Mouse (Mus musculus): ENCODE data around the gene Tmx4. TPM values are rescaled to one million over a fixed set of nuclear protein-coding genes. Genes with fewer than 3 reads are reported as not detected.
"Not testable (repeated sequence)": the region's sequence is repeated elsewhere in the genome, so short reads cannot be mapped to it uniquely, and the experiment has no call there.

Tmx4 gene
- 10 to 100 TPM; 14.5 to 16.3 (median 16.0) TPM for total RNA-seq (2022)

GRCm38 (mm10) chr2:134643514-134644300 lies at the start of gene Tmx4:
Tmx4 (minus strand) TSS chr2:134644145.
- peak; percentile 98 for DNase-seq (ENCODE audit: low spot score in 2 of 2)

DNA sequence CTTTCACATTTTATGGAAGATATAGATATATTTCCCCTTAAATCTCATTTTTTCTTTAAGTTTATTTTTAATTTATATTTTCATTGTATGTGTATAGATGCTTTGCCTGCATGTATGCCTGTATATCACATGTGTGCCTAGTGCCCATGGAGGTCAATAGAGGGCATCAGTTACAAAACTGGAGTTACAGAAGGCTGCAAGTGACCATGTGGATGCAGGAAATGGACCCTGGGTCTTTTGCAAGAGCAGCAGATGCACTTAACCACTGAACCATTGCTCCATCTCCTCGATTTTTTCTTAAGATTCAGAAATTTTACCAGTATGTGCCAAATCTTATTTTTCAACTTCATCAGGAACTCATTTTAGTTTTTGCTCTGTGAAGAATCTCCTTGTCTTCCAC lies 48.2 kb upstream of the Tmx4 start:
- DNase-seq (ENCODE audit: low spot score in 2 of 2) = no peak

GRCm38 (mm10) chr2:134691055-134691454 lies 47.1 kb upstream of the Tmx4 start:
- DNase-seq (ENCODE audit: low spot score in 2 of 2) = no peak

DNA sequence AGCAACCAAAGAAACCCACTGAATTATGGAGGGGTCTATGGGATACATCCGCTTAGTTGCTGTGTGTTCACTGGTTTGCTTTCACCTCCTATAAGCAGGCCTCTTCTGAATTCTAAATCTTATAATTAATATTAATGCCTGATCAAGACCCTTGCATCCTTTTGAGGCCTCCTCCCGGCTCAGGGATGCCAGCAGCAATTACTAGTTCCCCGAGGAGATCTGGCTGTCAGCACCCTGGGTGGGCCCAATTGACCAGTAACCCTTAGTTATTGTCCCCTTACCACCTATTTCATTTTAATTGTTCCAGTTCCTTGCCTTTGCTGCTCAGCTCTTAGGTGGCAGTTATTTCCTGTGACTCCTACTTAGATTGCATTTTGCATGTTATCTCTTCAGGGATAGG lies 38.4 kb upstream of the Tmx4 start:
- DNase-seq (ENCODE audit: low spot score in 2 of 2) = no peak

- DNase-seq (ENCODE audit: low spot score in 2 of 2) = no peak
These were observed 37.5 kb upstream of the Tmx4 start for GRCm38 (mm10) chr2:134681271-134681961.

- no peak for DNase-seq (ENCODE audit: low spot score in 2 of 2)
These were observed 35.6 kb upstream of the Tmx4 start for GRCm38 (mm10) chr2:134679567-134679966.

DNA sequence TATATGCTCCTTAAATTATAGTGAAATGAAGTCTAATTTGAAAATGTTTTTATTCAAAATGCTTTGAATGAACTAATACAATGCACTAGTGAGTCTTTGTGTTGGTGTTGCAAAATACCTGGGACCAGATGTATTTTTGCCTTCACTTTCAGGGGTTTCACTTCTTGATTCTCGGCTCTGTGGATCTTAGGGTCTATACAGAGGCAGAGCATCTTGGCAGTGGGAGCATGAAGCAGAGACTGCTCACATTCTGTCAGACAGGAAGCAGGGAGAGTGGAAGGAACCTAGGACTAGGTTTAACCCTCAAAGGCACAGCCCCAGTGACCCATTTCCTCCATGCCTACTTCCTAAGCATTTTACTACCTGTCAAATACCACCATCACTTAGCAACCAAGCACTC lies 31.5 kb upstream of the Tmx4 start:
- no peak for DNase-seq (ENCODE audit: low spot score in 2 of 2)

- DNase-seq (ENCODE audit: low spot score in 2 of 2) = peak in 1 of 2 experiments; percentile 11
These were observed 29.7 kb upstream of the Tmx4 start for GRCm38 (mm10) chr2:134673604-134674003.

DNA sequence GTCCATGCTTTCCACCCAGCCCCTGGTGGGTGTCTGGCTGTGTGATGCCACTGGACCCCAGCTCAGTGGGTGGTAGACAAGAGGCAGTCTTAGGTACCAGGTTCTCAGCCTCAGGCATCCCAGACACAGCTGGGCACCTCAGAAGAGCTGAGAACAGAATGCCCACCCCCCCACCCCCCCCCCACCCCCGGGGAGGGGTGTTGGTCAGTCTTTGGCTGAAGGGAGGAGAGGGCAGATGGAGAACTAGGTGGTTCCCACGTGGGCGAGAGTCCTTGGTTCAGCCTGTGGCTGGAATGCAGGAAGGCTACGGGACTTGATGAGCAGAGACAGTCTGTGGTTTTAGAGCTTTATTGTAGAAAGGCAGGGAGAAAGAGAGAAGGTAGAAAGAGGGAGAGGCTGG lies 12.5 kb upstream of the Tmx4 start:
- DNase-seq (ENCODE audit: low spot score in 2 of 2) = no peak

DNA sequence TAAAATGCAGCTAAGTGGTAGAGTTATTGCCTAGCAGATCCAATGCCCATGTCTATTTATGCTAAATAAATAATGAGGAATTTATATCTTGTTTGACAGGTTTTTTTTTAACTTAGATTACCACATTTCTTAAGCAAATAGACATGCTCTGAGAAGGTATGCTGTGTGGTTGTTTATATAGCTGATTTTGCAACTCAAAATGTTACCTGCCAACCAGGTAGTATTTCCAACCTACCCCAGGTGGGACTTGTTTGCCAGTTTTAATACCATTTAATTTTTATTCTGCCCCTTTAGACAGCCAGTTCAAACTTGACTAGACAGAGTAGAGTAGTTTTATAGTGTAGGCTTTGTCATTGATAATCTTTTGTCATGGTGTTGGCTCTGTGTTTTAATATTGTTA lies 10.7 kb upstream of the Tmx4 start:
- DNase-seq (ENCODE audit: low spot score in 2 of 2) = no peak

- DNase-seq (ENCODE audit: low spot score in 2 of 2) = no peak
These were observed 8.8 kb upstream of the Tmx4 start for GRCm38 (mm10) chr2:134652759-134653158.

DNA sequence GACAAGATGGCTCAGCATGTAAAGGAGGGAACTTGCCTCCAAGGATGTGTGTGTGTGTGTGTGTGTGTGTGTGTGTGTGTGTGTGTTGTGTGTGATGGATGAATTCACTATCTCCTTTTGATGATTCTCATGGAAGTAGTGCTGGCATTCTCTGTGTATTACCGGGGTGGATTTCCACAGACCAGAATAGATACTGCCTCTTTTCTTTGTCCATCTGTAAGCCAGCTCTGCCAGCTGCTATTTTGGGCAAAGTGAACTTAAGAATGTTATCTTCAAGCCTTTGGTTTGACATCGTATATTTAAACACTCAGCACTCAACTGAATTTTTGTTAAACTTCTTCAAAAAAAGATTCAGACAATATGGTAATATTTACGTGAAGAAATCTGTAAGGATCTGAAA lies 5.1 kb upstream of the Tmx4 start:
- DNase-seq (ENCODE audit: low spot score in 2 of 2) = no peak

- DNase-seq (ENCODE audit: low spot score in 2 of 2) = no peak
These were observed 1.8 kb upstream of the Tmx4 start for GRCm38 (mm10) chr2:134645752-134646151.

- DNase-seq (ENCODE audit: low spot score in 2 of 2) = no peak
These were observed 1.2 kb upstream of the Tmx4 start for GRCm38 (mm10) chr2:134645166-134645565.

- DNase-seq (ENCODE audit: low spot score in 2 of 2) = no peak
These were observed 462 bp upstream of the Tmx4 start for GRCm38 (mm10) chr2:134644301-134644912.

GRCm38 (mm10) chr2:134642377-134642776 lies 1.6 kb downstream of the Tmx4 start:
- DNase-seq (ENCODE audit: low spot score in 2 of 2) = no peak

GRCm38 (mm10) chr2:134641372-134641771 lies 2.6 kb downstream of the Tmx4 start:
- DNase-seq (ENCODE audit: low spot score in 2 of 2) = no peak

DNA sequence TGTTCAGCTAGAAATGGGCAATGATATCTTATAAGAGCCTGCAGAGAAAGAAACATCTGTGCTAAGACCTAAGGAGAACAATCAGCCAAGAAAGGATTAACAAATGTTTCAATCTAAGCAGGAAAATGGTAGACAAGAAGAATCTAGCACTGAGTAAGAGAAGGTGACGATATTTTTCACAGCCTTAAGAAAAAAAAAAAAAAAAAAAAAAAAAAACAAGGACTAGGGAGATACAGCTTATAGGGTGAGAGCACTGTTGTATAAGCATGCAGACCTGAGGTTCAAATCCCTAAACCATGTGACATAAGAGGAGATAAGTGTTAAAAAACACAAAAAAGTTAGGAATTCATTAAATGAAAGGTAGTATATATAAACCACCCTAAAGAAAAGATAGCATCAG lies 3.5 kb downstream of the Tmx4 start:
- no peak for DNase-seq (ENCODE audit: low spot score in 2 of 2)

- DNase-seq (ENCODE audit: low spot score in 2 of 2) = not testable (repeated sequence)
These were observed 15.4 kb downstream of the Tmx4 start for GRCm38 (mm10) chr2:134628541-134628940.

- no peak for DNase-seq (ENCODE audit: low spot score in 2 of 2)
These were observed 39.0 kb downstream of the Tmx4 start for GRCm38 (mm10) chr2:134604935-134605334.

GRCm38 (mm10) chr2:134591081-134591694 lies 52.8 kb downstream of the Tmx4 start:
- DNase-seq (ENCODE audit: low spot score in 2 of 2) = no peak

DNA sequence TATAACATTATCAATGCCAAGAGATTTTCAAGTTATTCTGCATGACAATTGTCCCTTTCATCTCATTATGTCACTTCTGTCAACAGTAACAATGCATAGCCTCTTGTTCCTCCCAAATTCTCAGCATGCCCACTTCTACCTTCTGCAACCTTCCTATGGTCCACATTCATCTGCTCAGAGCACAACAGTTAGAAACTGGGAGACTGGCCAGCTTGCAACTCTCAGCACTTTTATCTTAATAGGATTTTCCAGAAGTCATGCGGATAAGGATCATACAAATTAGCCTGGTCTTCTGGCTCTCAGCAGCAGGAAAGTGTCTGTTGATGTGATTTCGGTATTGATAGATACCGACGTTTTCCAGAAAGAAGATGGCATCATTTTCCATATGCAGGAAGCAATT lies 58.7 kb downstream of the Tmx4 start:
- no peak for DNase-seq (ENCODE audit: low spot score in 2 of 2)

Data from gastrocnemius, adult 8-10 months (tissue).